Mouse (Mus musculus): ENCODE measurements around the gene Rln3. TPM values are rescaled to one million over a fixed set of nuclear protein-coding genes. Genes with fewer than 3 reads are reported as not detected.

Gene Rln3
- total RNA-seq, 2 experiments from 2014 or later, result not detected

GRCm38 (mm10) chr8:84065457-84066072, 20.8 kb upstream of the Rln3 start:
- DNase-seq (ENCODE audit: low spot score), result no peak

- no peak for DNase-seq (ENCODE audit: low spot score)
These were observed 20.2 kb upstream of the Rln3 start, which contains the start of gene Gm10643 for GRCm38 (mm10) chr8:84065037-84065436. Gene Gm10643 (minus strand): TSS chr8:84065137.

GRCm38 (mm10) chr8:84063861-84064610, 19.2 kb upstream of the Rln3 start:
- no peak for DNase-seq (ENCODE audit: low spot score)

- DNase-seq (ENCODE audit: low spot score), result no peak
These were observed 15.4 kb upstream of the Rln3 start for GRCm38 (mm10) chr8:84060245-84060644.

- DNase-seq (ENCODE audit: low spot score), result no peak
These were observed 14.4 kb upstream of the Rln3 start for GRCm38 (mm10) chr8:84059226-84059625.

- DNase-seq (ENCODE audit: low spot score), result no peak
These were observed 13.0 kb upstream of the Rln3 start for GRCm38 (mm10) chr8:84057827-84058226.

GRCm38 (mm10) chr8:84053229-84053628, 8.4 kb upstream of the Rln3 start:
- no peak for DNase-seq (ENCODE audit: low spot score)

- DNase-seq (ENCODE audit: low spot score), result no peak
These were observed 7.9 kb upstream of the Rln3 start for GRCm38 (mm10) chr8:84052746-84053145.

GRCm38 (mm10) chr8:84048171-84048570, 3.4 kb upstream of the Rln3 start:
- no peak for DNase-seq (ENCODE audit: low spot score)

GRCm38 (mm10) chr8:84046505-84046904, 1.7 kb upstream of the Rln3 start:
- DNase-seq (ENCODE audit: low spot score), result no peak

GRCm38 (mm10) chr8:84044103-84044502, 697 bp downstream of the Rln3 start:
- no peak for DNase-seq (ENCODE audit: low spot score)

- no peak for DNase-seq (ENCODE audit: low spot score)
These were observed 1.9 kb downstream of the Rln3 start for GRCm38 (mm10) chr8:84042948-84043342.

- peak; percentile 73 for DNase-seq (ENCODE audit: low spot score)
These were observed 2.5 kb downstream of the Rln3 start, which contains the start of gene Il27ra for GRCm38 (mm10) chr8:84042066-84042947. Gene Il27ra (minus strand): TSS chr8:84042589.

GRCm38 (mm10) chr8:84039050-84039449, 5.8 kb downstream of the Rln3 start:
- DNase-seq (ENCODE audit: low spot score), result peak; percentile 77

GRCm38 (mm10) chr8:84038015-84038414, 6.8 kb downstream of the Rln3 start:
- DNase-seq (ENCODE audit: low spot score), result peak; percentile 47

GRCm38 (mm10) chr8:84032777-84033176, 12.0 kb downstream of the Rln3 start:
- no peak for DNase-seq (ENCODE audit: low spot score)

GRCm38 (mm10) chr8:84029272-84029671, 15.5 kb downstream of the Rln3 start:
- no peak for DNase-seq (ENCODE audit: low spot score)

GRCm38 (mm10) chr8:84027449-84027848, 17.4 kb downstream of the Rln3 start:
- DNase-seq (ENCODE audit: low spot score), result no peak

- no peak for DNase-seq (ENCODE audit: low spot score)
These were observed 18.9 kb downstream of the Rln3 start for GRCm38 (mm10) chr8:84025863-84026262.

GRCm38 (mm10) chr8:84024171-84024570, 20.6 kb downstream of the Rln3 start:
- DNase-seq (ENCODE audit: low spot score), result peak; percentile 51

GRCm38 (mm10) chr8:84023631-84024030, 21.2 kb downstream of the Rln3 start:
- no peak for DNase-seq (ENCODE audit: low spot score)

- DNase-seq (ENCODE audit: low spot score), result peak; percentile 86
These were observed 21.7 kb downstream of the Rln3 start for GRCm38 (mm10) chr8:84023085-84023484.
